Mouse (Mus musculus) urinary bladder, adult 2 months (tissue): ENCODE results near the gene Hyal3. TPM values are rescaled to one million over a fixed set of nuclear protein-coding genes. Genes with fewer than 3 reads are reported as not detected.

Source experiments
- DNase-seq: peaks from one replicate; pipeline ENCODE4 v3.0.0; 2022; ENCODE audit warnings: low spot score
- polyA plus RNA-seq: library from polyadenylated mRNA; depleted of rRNA; stranded (reverse); fragments of >200 nt; gene quantifications from 2 replicates; pipeline ENCODE4 v1.2.3, GENCODE M21; 2012

Gene Hyal3
- polyA plus RNA-seq, 1 experiment, result 0.50 TPM

DNA sequence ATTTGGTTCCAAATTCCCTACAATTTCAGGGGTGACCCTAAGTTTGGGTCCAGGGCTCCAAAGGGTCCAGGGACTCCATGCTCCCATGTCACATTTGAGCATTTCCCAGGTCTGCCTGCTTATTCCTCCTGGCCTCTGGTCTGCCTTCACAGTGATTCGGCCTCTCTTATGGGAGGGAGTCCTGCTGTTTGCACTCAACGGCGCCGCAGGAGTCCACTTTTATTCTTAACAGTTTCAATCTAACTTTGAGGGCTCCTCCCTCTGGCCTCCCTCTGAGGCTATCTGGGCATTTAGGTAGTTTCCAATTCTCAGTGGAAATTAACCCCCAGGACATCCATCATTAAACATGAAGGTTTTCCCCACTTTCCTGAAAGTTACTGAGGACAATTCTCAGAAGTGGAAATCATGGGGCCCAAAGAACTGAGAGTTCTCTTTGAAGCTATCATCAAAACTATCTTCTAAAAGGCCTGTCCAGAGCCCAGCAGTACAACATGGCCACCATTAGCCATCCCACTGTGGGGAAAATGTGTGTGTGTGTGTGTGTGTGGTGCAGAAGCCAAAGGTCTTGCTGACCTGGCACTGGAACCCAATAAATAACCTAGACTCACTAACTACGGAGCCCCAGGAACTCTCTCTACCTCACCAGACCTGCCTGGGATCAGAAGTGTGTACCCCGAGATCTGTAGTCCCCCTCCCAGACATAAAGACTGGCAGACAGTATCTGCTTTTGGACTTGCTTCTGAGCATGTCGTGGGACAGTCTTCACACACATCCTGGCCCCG is 13.9 kb downstream of the Hyal3 start:
- DNase-seq, result no peak

- DNase-seq, result no peak
Observed at GRCm38 (mm10) chr9:107596619-107597569, 16.3 kb downstream of the Hyal3 start.

DNA sequence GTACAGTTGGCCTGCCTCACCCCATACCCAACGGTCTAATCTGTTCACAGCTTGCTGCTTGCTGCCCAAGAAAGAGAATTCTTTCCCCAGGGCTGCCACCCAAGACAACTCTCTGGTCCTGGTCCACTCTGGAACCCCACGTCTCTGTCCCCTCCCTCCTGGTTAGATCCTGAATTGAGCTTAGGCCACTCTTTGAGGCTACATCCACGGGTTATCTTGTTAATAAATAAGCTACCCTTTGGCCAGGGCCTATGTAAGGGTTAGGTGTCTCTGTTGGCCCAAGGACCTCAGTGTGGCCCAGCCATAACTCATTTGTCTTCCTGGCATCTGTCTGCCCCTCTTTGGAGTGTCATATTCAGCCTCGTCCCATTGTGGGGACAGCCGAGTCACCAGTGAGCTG is 17.8 kb downstream of the Hyal3 start:
- DNase-seq, result no peak

GRCm38 (mm10) chr9:107599433-107599832 is 18.8 kb downstream of the Hyal3 start:
- no peak for DNase-seq

- DNase-seq, result no peak
Observed at GRCm38 (mm10) chr9:107599842-107600241, 19.2 kb downstream of the Hyal3 start.

DNA sequence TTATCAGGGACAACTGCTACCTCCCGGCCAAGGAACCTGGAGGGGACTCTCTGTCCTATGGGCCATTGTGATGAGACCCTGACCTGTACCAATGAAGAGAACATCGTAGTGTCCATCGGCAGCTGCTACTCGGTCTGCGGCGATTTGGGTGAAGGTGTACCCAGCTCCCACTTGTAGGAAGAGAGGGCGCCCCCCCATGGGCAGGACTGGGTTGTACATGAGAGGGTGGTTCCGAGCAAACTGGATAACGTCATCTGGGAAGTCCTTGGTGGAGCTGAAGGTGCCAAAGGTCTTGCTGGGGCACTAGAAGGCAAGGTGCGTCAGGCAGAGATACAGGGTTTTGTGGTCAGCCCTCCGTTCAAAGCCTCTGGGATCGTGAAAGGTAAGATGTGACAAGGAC is 20.1 kb downstream of the Hyal3 start:
- DNase-seq, result no peak

- no peak for DNase-seq
Observed at GRCm38 (mm10) chr9:107601275-107601674, 20.7 kb downstream of the Hyal3 start.

- DNase-seq, result peak; percentile 89
Observed at GRCm38 (mm10) chr9:107602068-107602648, 21.5 kb downstream of the Hyal3 start.

DNA sequence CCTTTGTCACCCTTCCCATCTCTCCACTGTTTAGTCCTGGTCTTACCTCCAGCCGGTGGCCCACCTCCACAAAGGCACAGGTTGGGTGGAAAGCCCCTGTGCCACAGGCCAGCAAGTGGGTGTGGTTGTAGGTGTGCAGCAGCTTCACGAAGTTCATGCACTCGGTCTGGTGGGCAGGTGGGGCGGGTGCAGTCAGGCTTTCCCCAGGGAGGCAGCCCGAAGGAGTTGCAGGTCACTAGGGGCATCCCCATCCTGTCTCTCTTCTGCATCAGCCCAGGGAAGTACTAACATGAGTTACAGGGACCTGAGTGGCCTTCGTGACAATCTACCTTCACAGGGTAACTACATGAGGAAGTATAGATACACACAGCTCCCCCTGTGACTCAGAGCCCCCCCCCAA is 22.6 kb downstream of the Hyal3 start:
- no peak for DNase-seq

DNA sequence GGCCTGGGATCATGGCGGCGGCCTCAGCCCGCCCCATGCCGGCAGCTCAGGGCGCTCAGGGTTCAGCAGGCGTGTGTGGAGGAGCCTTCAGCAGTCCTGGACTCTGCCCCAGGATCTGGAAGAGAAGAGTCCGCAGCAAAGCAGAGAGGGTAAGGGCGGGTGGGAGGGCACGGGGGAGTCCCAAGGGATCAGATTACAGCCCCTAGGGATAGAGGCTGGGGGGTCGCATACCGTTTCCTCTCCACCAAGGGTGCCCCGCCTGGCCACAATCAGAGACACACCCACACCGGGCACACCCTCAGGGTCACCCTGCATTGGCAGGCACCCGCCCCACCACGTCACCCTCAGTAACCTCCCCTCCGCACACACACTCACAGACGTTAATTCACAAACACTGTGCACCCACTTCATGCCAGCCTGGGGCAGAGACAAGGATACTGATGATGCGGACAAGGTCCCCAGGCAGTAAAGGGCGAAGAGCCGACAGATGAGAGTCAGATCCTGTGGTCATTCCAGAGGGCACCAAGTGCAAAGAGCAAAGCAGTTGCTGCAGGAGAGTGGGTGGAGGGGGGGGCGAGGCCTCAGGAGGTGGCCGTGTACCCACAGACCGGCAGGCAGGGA is 24.5 kb downstream of the Hyal3 start:
- DNase-seq, result no peak

- no peak for DNase-seq
Observed at GRCm38 (mm10) chr9:107606591-107606990, 26.0 kb downstream of the Hyal3 start.

- no peak for DNase-seq
Observed at GRCm38 (mm10) chr9:107607036-107607435, 26.4 kb downstream of the Hyal3 start.

DNA sequence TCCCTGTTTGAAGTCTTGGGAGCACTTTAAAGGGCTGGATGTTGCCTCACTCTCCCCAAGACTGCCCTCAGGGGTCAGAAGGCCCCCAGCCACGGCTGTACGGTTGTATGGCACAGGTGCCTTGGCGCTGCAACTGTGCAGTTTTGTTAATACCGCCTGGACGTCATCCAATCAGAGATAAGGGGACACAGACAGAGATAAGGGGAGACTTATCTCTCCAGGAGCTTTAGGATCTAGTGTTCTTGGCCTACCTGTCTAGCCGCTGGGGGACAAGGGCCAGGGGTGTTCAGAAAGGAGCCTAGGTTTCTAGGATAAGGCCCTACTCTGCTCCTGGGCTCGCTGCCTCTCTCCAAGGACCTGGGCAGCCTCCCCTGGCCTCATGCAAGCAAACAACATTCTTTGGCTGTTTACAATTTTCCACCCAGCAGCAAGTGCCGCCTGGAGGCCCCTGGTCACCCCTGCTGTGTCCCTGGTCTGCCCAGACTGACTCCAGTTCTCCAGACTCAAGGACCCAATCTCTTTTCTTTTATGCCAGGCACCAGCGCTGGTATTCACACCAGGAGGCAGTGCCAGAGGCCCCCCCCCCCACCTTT is 27.1 kb downstream of the Hyal3 start:
- no peak for DNase-seq

DNA sequence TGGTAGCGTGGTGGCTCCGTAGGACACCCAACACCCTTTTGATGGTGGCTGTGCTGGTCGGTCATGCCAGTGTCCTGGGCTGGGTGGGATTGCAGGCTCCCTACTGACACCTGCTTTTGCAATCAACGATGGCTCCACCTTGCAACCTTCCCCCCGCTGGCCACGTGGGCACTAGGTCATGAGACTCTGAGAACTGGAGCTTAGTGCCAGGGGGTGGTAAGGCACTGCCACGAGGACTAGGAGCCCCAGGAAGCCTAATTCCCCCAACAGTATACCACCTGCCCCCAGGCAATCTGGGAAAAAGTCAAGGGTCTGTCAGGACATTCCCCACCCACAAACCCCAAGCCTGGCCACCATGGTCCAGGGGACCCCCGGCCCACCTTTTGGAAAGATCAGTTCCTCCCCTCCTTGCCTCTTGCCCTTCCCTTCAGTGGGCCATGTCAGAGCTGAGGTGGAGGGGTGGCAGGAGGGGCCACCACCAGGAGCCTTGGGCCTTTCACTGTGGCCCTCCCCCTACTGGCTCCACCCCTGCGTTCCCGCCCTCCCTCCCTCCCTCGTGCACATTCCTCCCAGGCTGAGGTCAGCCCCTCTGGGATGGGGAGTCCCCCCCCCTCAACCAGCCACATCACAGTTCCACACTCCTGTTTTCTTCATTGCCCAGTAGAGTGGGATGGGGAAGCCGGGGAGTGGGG is 28.3 kb downstream of the Hyal3 start, which contains the start of gene Sema3b:
Gene Sema3b (minus strand): TSS at position 489 of the 692 bp plus-strand sequence.
- no peak for DNase-seq

- no peak for DNase-seq
Observed at GRCm38 (mm10) chr9:107609433-107609830, 28.8 kb downstream of the Hyal3 start.

GRCm38 (mm10) chr9:107611456-107612190 is 31.0 kb downstream of the Hyal3 start:
- DNase-seq, result no peak

- peak; percentile 98 for DNase-seq
Observed at GRCm38 (mm10) chr9:107612191-107612944, 31.8 kb downstream of the Hyal3 start.

- no peak for DNase-seq
Observed at GRCm38 (mm10) chr9:107612945-107613569, 32.4 kb downstream of the Hyal3 start.

GRCm38 (mm10) chr9:107615035-107615434 is 34.4 kb downstream of the Hyal3 start:
- no peak for DNase-seq
